Mouse (Mus musculus) cortical plate, adult 2 months (tissue): ENCODE measurements at regions not wholly inside any gene's neighbourhood (a gene's known extent, or its start where the extent isn't known, plus 50 kb on each side); places are given as distances from the start of the nearest gene placed in this dataset.

ENCODE experiments used
- CTCF ChIP-seq: fragments of 200-500 bp; IDR thresholded peaks from 2 replicates; pipeline ENCODE4 v1.5.1; 2011; ENCODE audit warnings: mild to moderate bottlenecking, control low read depth, low read length; ENCODE audit not compliant: insufficient read depth; ENCODE audit errors: extremely low read depth
- POLR2A ChIP-seq: fragments of 200-500 bp; IDR thresholded peaks from 2 replicates; pipeline ENCODE4 v1.6.1; 2011; ENCODE audit warnings: mild to moderate bottlenecking, low read length, control low read depth; ENCODE audit not compliant: insufficient read depth; ENCODE audit errors: extremely low read depth

DNA sequence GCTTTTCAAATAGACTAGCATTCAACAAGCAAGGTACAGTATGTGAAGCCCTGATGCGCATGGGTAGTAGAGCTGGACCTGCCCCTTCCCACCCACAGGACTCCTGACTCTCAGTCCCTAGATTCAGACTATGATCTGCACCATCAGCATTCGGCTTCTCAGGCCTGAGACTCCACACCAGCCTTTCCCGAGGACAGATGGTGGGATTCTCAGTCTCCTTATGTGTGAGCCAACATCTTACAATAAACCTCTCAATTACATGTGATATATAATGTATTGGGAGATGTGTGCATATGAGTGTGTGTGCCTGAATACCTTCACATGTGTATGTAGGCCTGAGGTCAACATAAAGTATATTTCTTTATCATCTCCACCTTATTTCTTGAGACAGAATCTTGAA lies 268.3 kb downstream of the Rybp start:
- TF ChIP-seq CTCF (no peak), POLR2A (no peak)
